Mouse (Mus musculus) forebrain, embryonic 14.5 days (tissue): ENCODE measurements around the gene Tns1. TPM values are rescaled to one million over a fixed set of nuclear protein-coding genes. Genes with fewer than 3 reads are reported as not detected.

ENCODE experiments used
- ATAC-seq: fragments of 200-750 bp; cut with Nextera tagmentation; 2 replicates; pipeline ENCODE4 v1.8.0; 2017; ENCODE audit warnings: mild to moderate bottlenecking, moderate library complexity
- DNase-seq: peaks from one replicate; pipeline ENCODE4 v3.0.0-alpha.2; 2015; ENCODE audit warnings: low spot score
- H3K27ac ChIP-seq: fragments of 300-500 bp; sonication (generic); 2 replicates; pipeline ENCODE4 v1.5.1; 2014; ENCODE audit warnings: low read depth, mild to moderate bottlenecking, control low read depth, low read length, moderate library complexity
- H3K27me3 ChIP-seq: fragments of 300-500 bp; sonication (generic); replicated peaks from 2 replicates; pipeline ENCODE4 v1.6.1; 2014; ENCODE audit warnings: low read length, control low read depth, mixed read lengths; ENCODE audit not compliant: control insufficient read depth, insufficient read depth
- H3K36me3 ChIP-seq: fragments of 300-500 bp; sonication (generic); 2 replicates; pipeline ENCODE4 v1.6.1; 2014; ENCODE audit warnings: low read length, control low read depth; ENCODE audit not compliant: control insufficient read depth, insufficient read depth
- H3K4me1 ChIP-seq: fragments of 300-500 bp; sonication (generic); 2 replicates; pipeline ENCODE4 v1.6.1; 2014; ENCODE audit warnings: antibody characterized with exemption, low read length, control low read depth; ENCODE audit not compliant: control insufficient read depth, insufficient read depth
- H3K4me2 ChIP-seq: fragments of 300-500 bp; sonication (generic); 2 replicates; pipeline ENCODE4 v1.6.1; 2014; ENCODE audit warnings: mild to moderate bottlenecking, control low read depth, low read length
- H3K4me3 ChIP-seq: fragments of 300-500 bp; sonication (generic); 2 replicates; pipeline ENCODE4 v1.5.1; 2014; ENCODE audit warnings: low read depth, low read length, control low read depth
- H3K9ac ChIP-seq: fragments of 300-500 bp; sonication (generic); 2 replicates; pipeline ENCODE4 v1.6.1; 2014; ENCODE audit warnings: mild to moderate bottlenecking, low read length, control low read depth, moderate library complexity
- H3K9me3 ChIP-seq: fragments of 300-500 bp; sonication (generic); replicated peaks from 2 replicates; pipeline ENCODE4 v1.6.1; 2016; ENCODE audit warnings: low read length, control low read depth, mixed read lengths; ENCODE audit not compliant: control insufficient read depth
- WGBS: fragments of 180-500 bp; shearing (Covaris S2); extraction: QIAGEN DNeasy Blood & Tissue Kit; methylation state at CpG from one replicate; pipeline ENCODE4 v1.1.7; 2014; 5-methylcytosine and 5-hydroxymethylcytosine counted together
- polyA plus RNA-seq: library from polyadenylated mRNA; unstranded; fragments of >200 nt; fragmentation: Nextera tagmentation; extraction: Ambion mirVana; gene quantifications from 2 replicates; pipeline ENCODE4 v1.2.1, GENCODE M21; 2014

Tns1 gene
- polyA plus RNA-seq, 1 experiment from 2014 or later: 7.7 TPM

- ATAC-seq: no peak
- no peak overlapping the region for H3K9ac ChIP-seq
- H3K4me2 ChIP-seq: no peak overlapping the region
- WGBS: 75% methylated on average over 9 of the region's 9 CpGs
- no peak for DNase-seq
- H3K27me3 ChIP-seq: no peaks in the 10 kb centered on the region
- H3K9me3 ChIP-seq: no peaks in the 10 kb centered on the region
- H3K4me3 ChIP-seq: no peak overlapping the region
- H3K36me3 ChIP-seq: no peaks in the 10 kb centered on the region
- H3K27ac ChIP-seq: no peak overlapping the region
- H3K4me1 ChIP-seq: no peaks in the 10 kb centered on the region
Observed at GRCm38 (mm10) chr1:73940491-73941204, 183.6 kb downstream of the Tns1 start.

- Histone ChIP-seq H3K4me2 (no peak overlapping the region), H3K27me3 (no peaks in the 10 kb centered on the region), H3K27ac (no peak overlapping the region), H3K36me3 (no peaks in the 10 kb centered on the region), H3K4me3 (no peak overlapping the region), H3K9me3 (no peaks in the 10 kb centered on the region), H3K9ac (no peak overlapping the region), H3K4me1 (no peaks in the 10 kb centered on the region)
- WGBS: 69% methylated on average over 10 of the region's 10 CpGs
- DNase-seq (no peak), ATAC-seq (no peak)
Observed at GRCm38 (mm10) chr1:73938597-73938996, 185.7 kb downstream of the Tns1 start.

- Histone ChIP-seq H3K27ac (no peak overlapping the region), H3K4me2 (no peak overlapping the region), H3K9ac (no peak overlapping the region), H3K36me3 (no peaks in the 10 kb centered on the region), H3K4me1 (no peaks in the 10 kb centered on the region), H3K4me3 (no peak overlapping the region), H3K27me3 (no peaks in the 10 kb centered on the region), H3K9me3 (no peaks in the 10 kb centered on the region)
- WGBS: 68% methylated on average over 6 of the region's 6 CpGs
- DNase-seq (no peak), ATAC-seq (no peak)
Observed at GRCm38 (mm10) chr1:73937805-73938204, 186.4 kb downstream of the Tns1 start.

- Histone ChIP-seq H3K27me3 (no peaks in the 10 kb centered on the region), H3K27ac (no peak overlapping the region), H3K4me3 (no peak overlapping the region), H3K9ac (no peak overlapping the region), H3K36me3 (no peaks in the 10 kb centered on the region), H3K4me2 (no peak overlapping the region), H3K9me3 (no peaks in the 10 kb centered on the region), H3K4me1 (no peaks in the 10 kb centered on the region)
- ATAC-seq (no peak), DNase-seq (no peak)
- 81% methylated on average over 3 of the region's 3 CpGs for WGBS
Observed at GRCm38 (mm10) chr1:73936537-73936936, 187.7 kb downstream of the Tns1 start.

GRCm38 (mm10) chr1:73935442-73936080 is 188.7 kb downstream of the Tns1 start:
- Histone ChIP-seq H3K36me3 (no peaks in the 10 kb centered on the region), H3K27ac (no peak overlapping the region), H3K9ac (no peak overlapping the region), H3K9me3 (no peaks in the 10 kb centered on the region), H3K27me3 (no peaks in the 10 kb centered on the region), H3K4me3 (no peak overlapping the region), H3K4me2 (no peak overlapping the region), H3K4me1 (no peaks in the 10 kb centered on the region)
- DNase-seq (no peak), ATAC-seq (no peak)
- WGBS: 55% methylated on average over 4 of the region's 4 CpGs

GRCm38 (mm10) chr1:73933146-73933490 is 191.1 kb downstream of the Tns1 start:
- Histone ChIP-seq H3K9me3 (no peaks in the 10 kb centered on the region), H3K27ac (no peak overlapping the region), H3K4me1 (no peaks in the 10 kb centered on the region), H3K4me2 (no peak overlapping the region), H3K4me3 (no peak overlapping the region), H3K9ac (no peak overlapping the region), H3K27me3 (no peaks in the 10 kb centered on the region), H3K36me3 (no peaks in the 10 kb centered on the region)
- ATAC-seq (no peak), DNase-seq (no peak)
- WGBS: 83% methylated on average over 5 of the region's 5 CpGs

- WGBS: 84% methylated on average over 10 of the region's 10 CpGs
- Histone ChIP-seq H3K27ac (no peak overlapping the region), H3K27me3 (no peaks in the 10 kb centered on the region)
Observed at GRCm38 (mm10) chr1:73932421-73933145, 191.7 kb downstream of the Tns1 start.

GRCm38 (mm10) chr1:73931851-73932250 is 192.4 kb downstream of the Tns1 start:
- ATAC-seq (no peak), DNase-seq (no peak)
- H3K36me3 ChIP-seq: no peaks in the 10 kb centered on the region
- H3K4me3 ChIP-seq: no peak overlapping the region
- WGBS: 69% methylated on average over 5 of the region's 5 CpGs
- H3K9ac ChIP-seq: no peak overlapping the region
- H3K27me3 ChIP-seq: no peaks in the 10 kb centered on the region
- H3K27ac ChIP-seq: no peak overlapping the region
- H3K4me1 ChIP-seq: no peaks in the 10 kb centered on the region
- no peaks in the 10 kb centered on the region for H3K9me3 ChIP-seq
- H3K4me2 ChIP-seq: no peak overlapping the region

More at GRCm38 (mm10) chr1:73932421-73933145, 191.7 kb downstream of the Tns1 start:
- Histone ChIP-seq H3K4me2 (no peak overlapping the region), H3K9me3 (no peaks in the 10 kb centered on the region), H3K4me1 (no peaks in the 10 kb centered on the region), H3K36me3 (no peaks in the 10 kb centered on the region), H3K9ac (no peak overlapping the region), H3K4me3 (no peak overlapping the region)
- DNase-seq (no peak), ATAC-seq (no peak)
